Mouse (Mus musculus) CH12.LX (cell line): ENCODE measurements around the gene Dctpp1. TPM values are rescaled to one million over a fixed set of nuclear protein-coding genes. Genes with fewer than 3 reads are reported as not detected.

Experiments
- DNase-seq: peaks from one replicate; pipeline ENCODE4 v3.0.0-alpha.2; 2013; ENCODE audit errors: extremely low read depth
- H3K27ac ChIP-seq: 2 replicates; pipeline ENCODE4 v1.5.1; 2012; ENCODE audit warnings: low read depth, mild to moderate bottlenecking, control low read depth, moderate library complexity; ENCODE audit not compliant: insufficient read depth
- H3K27me3 ChIP-seq: replicated peaks from 2 replicates; pipeline ENCODE3; 2012; ENCODE audit warnings: inconsistent platforms
- H3K36me3 ChIP-seq, 2 experiments: replicated peaks in 1 of 2; 2 replicates each; pipeline versions ENCODE3 to v1.6.1; 2012; ENCODE audit warnings: inconsistent platforms in 1 of 2, low read length in 1 of 2, mild to moderate bottlenecking in 1 of 2, mixed read lengths in 1 of 2, moderate library complexity in 1 of 2; ENCODE audit not compliant: control insufficient read depth in 1 of 2, insufficient read depth in 1 of 2
- H3K4me1 ChIP-seq, 2 experiments: 2 replicates each; pipeline ENCODE4 v1.6.1; 2012; ENCODE audit warnings: inconsistent platforms in 1 of 2, moderate library complexity in 1 of 2; ENCODE audit not compliant: insufficient read depth in 2 of 2, control insufficient read depth in 1 of 2
- H3K4me2 ChIP-seq: 2 replicates; pipeline ENCODE4 v1.6.1; 2012; ENCODE audit warnings: low read depth, mild to moderate bottlenecking, control low read depth; ENCODE audit not compliant: poor library complexity, insufficient read depth, severe bottlenecking
- H3K4me3 ChIP-seq, 3 experiments: fragments of 150-350 bp in 1 of 3; sonication (generic) in 1 of 3; replicated peaks in 1 of 3; 2 replicates each; pipeline versions ENCODE3 to v1.5.1; 2011 to 2012; ENCODE audit warnings: low read depth in 2 of 3, low read length in 2 of 3, mild to moderate bottlenecking in 2 of 3, moderate library complexity in 2 of 3, control low read depth in 1 of 3, improper control_type of control experiment in 1 of 3, inconsistent platforms in 1 of 3, mixed read lengths in 1 of 3; ENCODE audit not compliant: poor library complexity in 1 of 3
- H3K79me2 ChIP-seq: replicated peaks from 2 replicates; pipeline ENCODE4 v1.6.1; 2012; ENCODE audit warnings: mild to moderate bottlenecking, moderate library complexity; ENCODE audit not compliant: control insufficient read depth, poor library complexity, insufficient read depth, severe bottlenecking; ENCODE audit errors: extremely low read depth
- H3K9ac ChIP-seq: 2 replicates; pipeline ENCODE4 v1.6.1; 2012; ENCODE audit warnings: low read depth, mild to moderate bottlenecking, control low read depth, moderate library complexity; ENCODE audit not compliant: insufficient read depth
- H3K9me3 ChIP-seq: replicated peaks from 2 replicates; pipeline ENCODE3; 2012; ENCODE audit warnings: low read length, inconsistent platforms, mixed read lengths
- CHD1 ChIP-seq: IDR thresholded peaks from 2 replicates; pipeline ENCODE4 v1.6.1; 2012; ENCODE audit warnings: low read depth, low read length, improper control_type of control experiment, inconsistent platforms
- CHD2 ChIP-seq: IDR thresholded peaks from 2 replicates; pipeline ENCODE4 v1.6.1; 2011; ENCODE audit warnings: low read length, improper control_type of control experiment
- CTCF ChIP-seq, 2 experiments: IDR thresholded peaks in 1 of 2; conservative IDR thresholded peaks in 1 of 2; 2 replicates each; pipeline ENCODE4 v1.5.1; 2011 to 2012; ENCODE audit warnings: low read depth in 2 of 2, low read length in 2 of 2, improper control_type of control experiment in 1 of 2, inconsistent platforms in 1 of 2, mild to moderate bottlenecking in 1 of 2, moderate library complexity in 1 of 2
- EP300 ChIP-seq: IDR thresholded peaks from 2 replicates; pipeline ENCODE4 v1.6.1; 2011; ENCODE audit warnings: low read length, improper control_type of control experiment
- ETS1 ChIP-seq: conservative IDR thresholded peaks from 2 replicates; pipeline ENCODE4 v1.6.1; 2012; ENCODE audit warnings: low read depth, mild to moderate bottlenecking, inconsistent platforms, low read length, improper control_type of control experiment, moderate library complexity
- JUND ChIP-seq: conservative IDR thresholded peaks from 2 replicates; pipeline ENCODE4 v1.6.1; 2011; ENCODE audit warnings: low read depth, low read length, improper control_type of control experiment
- MAFK ChIP-seq: IDR thresholded peaks from 2 replicates; pipeline ENCODE4 v1.6.1; 2011; ENCODE audit warnings: low read length, improper control_type of control experiment; ENCODE audit not compliant: insufficient replicate concordance
- MAX ChIP-seq: IDR thresholded peaks from 2 replicates; pipeline ENCODE4 v1.6.1; 2011; ENCODE audit warnings: low read length, improper control_type of control experiment
- MAZ ChIP-seq: IDR thresholded peaks from 2 replicates; pipeline ENCODE4 v1.6.1; 2012; ENCODE audit warnings: low read depth, mild to moderate bottlenecking, inconsistent platforms, low read length, improper control_type of control experiment, moderate library complexity
- MEF2A ChIP-seq: IDR thresholded peaks from 2 replicates; pipeline ENCODE4 v1.6.1; 2014; ENCODE audit warnings: low read depth, mild to moderate bottlenecking, inconsistent platforms, low read length, improper control_type of control experiment, borderline replicate concordance
- MXI1 ChIP-seq: IDR thresholded peaks from 2 replicates; pipeline ENCODE4 v1.6.1; 2011; ENCODE audit warnings: mild to moderate bottlenecking, low read depth, low read length, improper control_type of control experiment
- MYC ChIP-seq: IDR thresholded peaks from 2 replicates; pipeline ENCODE4 v1.6.1; 2011; ENCODE audit warnings: low read depth, mild to moderate bottlenecking, improper control_type of control experiment, low read length
- NRF1 ChIP-seq: IDR thresholded peaks from 2 replicates; pipeline ENCODE4 v1.6.1; 2014; ENCODE audit warnings: low read depth, mild to moderate bottlenecking, inconsistent platforms, low read length, improper control_type of control experiment, moderate library complexity
- PAX5 ChIP-seq: IDR thresholded peaks from 2 replicates; pipeline ENCODE4 v1.6.1; 2012; ENCODE audit warnings: low read length, inconsistent platforms, mixed read lengths
- RCOR1 ChIP-seq: conservative IDR thresholded peaks from 2 replicates; pipeline ENCODE4 v1.6.1; 2012; ENCODE audit warnings: low read depth, mild to moderate bottlenecking, inconsistent platforms, low read length, improper control_type of control experiment
- SIN3A ChIP-seq: IDR thresholded peaks from 2 replicates; pipeline ENCODE4 v1.6.1; 2012; ENCODE audit warnings: low read length, improper control_type of control experiment, inconsistent platforms
- SMC3 ChIP-seq: IDR thresholded peaks from 2 replicates; pipeline ENCODE4 v1.6.1; 2011; ENCODE audit warnings: low read depth, low read length, improper control_type of control experiment
- TCF12 ChIP-seq: IDR thresholded peaks from 2 replicates; pipeline ENCODE4 v1.6.1; 2014; ENCODE audit warnings: low read depth, mild to moderate bottlenecking, inconsistent platforms, low read length, improper control_type of control experiment
- UBTF ChIP-seq: IDR thresholded peaks from 2 replicates; pipeline ENCODE4 v1.6.1; 2012; ENCODE audit warnings: low read depth, mild to moderate bottlenecking, inconsistent platforms, low read length, improper control_type of control experiment, moderate library complexity
- USF2 ChIP-seq: conservative IDR thresholded peaks from 2 replicates; pipeline ENCODE4 v1.6.1; 2011; ENCODE audit warnings: low read depth, low read length, improper control_type of control experiment
- dilution Hi-C: fragments of 300-500 bp; cut with MboI; formaldehyde crosslinking; loops from 2 replicates; pipeline ENCODE4 v1.14.3; 2020; ENCODE audit warnings: low sequenced_read_pairs; ENCODE audit not compliant: extremely low pct_unique_long_range_greater_than_20kb, extremely low pct_ligation_motif_present
- in situ Hi-C: fragments of 300-500 bp; cut with MboI; formaldehyde crosslinking; loops from 3 replicates; pipeline ENCODE4 v1.14.3; 2019; ENCODE audit warnings: low sequenced_read_pairs, low pct_ligation_motif_present, low pct_unique_long_range_greater_than_20kb, mixed read lengths
- polyA plus RNA-seq: library from polyadenylated mRNA; unstranded; fragments of >175 nt; gene quantifications from 2 replicates; pipeline ENCODE4 v1.2.1, GENCODE M21; 2012; ENCODE audit warnings: low read depth; ENCODE audit not compliant: insufficient read length
- total RNA-seq, 2 experiments: library from RNA; depleted of rRNA; stranded (reverse); fragments of 300-350 nt in 1 of 2; fragments of >200 nt in 1 of 2; gene quantifications; 2 replicates each; pipeline ENCODE4 v1.2.3; 2012 to 2014

Dctpp1 gene
- total and polyA plus RNA-seq, 3 experiments: 197 to 296 (median 221) TPM

GRCm38 (mm10) chr7:127234777-127235176, 25.7 kb downstream of the Dctpp1 start:
- Histone ChIP-seq H3K4me1 (peaks cover 6 to 52% of the 10 kb centered on the region in 2 experiments; a peak in 3 of 4 replicates), H3K4me2 (no peak overlapping the region), H3K27ac (no peak overlapping the region)

GRCm38 (mm10) chr7:127233765-127234164, 26.7 kb downstream of the Dctpp1 start:
- in situ Hi-C loops (no loop called here), dilution Hi-C loops (no loop called here)
- Histone ChIP-seq H3K27ac (no peak overlapping the region), H3K9me3 (no peaks in the 10 kb centered on the region), H3K4me2 (peak overlapping the region; percentile 87), H3K9ac (peak overlapping the region; percentile 61), H3K36me3 (peaks cover 34 to 67% of the 10 kb centered on the region in 2 experiments), H3K4me1 (peaks cover 6 to 51% of the 10 kb centered on the region in 2 experiments; a peak in 3 of 4 replicates), H3K79me2 (peaks cover 31% of the 10 kb centered on the region), H3K4me3 (peak overlapping the region; percentile 94 to 98 (median 97)), H3K27me3 (no peaks in the 10 kb centered on the region)
- no peak for TF ChIP-seq MYC
- no peak for DNase-seq

More at GRCm38 (mm10) chr7:127234777-127235176, 25.7 kb downstream of the Dctpp1 start:
- in situ Hi-C loops: no loop called here
- dilution Hi-C loops: no loop called here
- Histone ChIP-seq H3K27me3 (no peaks in the 10 kb centered on the region), H3K9ac (no peak overlapping the region), H3K79me2 (peaks cover 31% of the 10 kb centered on the region), H3K9me3 (no peaks in the 10 kb centered on the region), H3K4me3 (no peak overlapping the region), H3K36me3 (peaks cover 34 to 59% of the 10 kb centered on the region in 2 experiments)
- TF ChIP-seq PAX5: no peak
- TF ChIP-seq JUND: no peak
- no peak for TF ChIP-seq MEF2A
- TF ChIP-seq EP300: no peak
- no peak for TF ChIP-seq MAZ
- no peak for TF ChIP-seq USF2
- no peak for TF ChIP-seq SMC3
- TF ChIP-seq SIN3A: no peak
- no peak for TF ChIP-seq CHD2
- TF ChIP-seq UBTF: no peak
- no peak for TF ChIP-seq MAFK
- TF ChIP-seq MXI1: no peak
- TF ChIP-seq NRF1: no peak
- no peak for TF ChIP-seq MAX
- no peak for TF ChIP-seq RCOR1
- TF ChIP-seq TCF12: no peak
- TF ChIP-seq CHD1: no peak
- TF ChIP-seq CTCF (conservative IDR thresholded peaks at IDR 0.05 in 1 of 2, IDR thresholded peaks at IDR 0.05 in 1 of 2; ENCODE audit: low read depth in 2 of 2, low read length in 2 of 2): no peak
- TF ChIP-seq ETS1: no peak
- DNase-seq: no peak
